Mouse (Mus musculus) heart, adult 2 months (tissue): ENCODE measurements at regions not wholly inside any gene's neighbourhood (a gene's known extent, or its start where the extent isn't known, plus 50 kb on each side); places are given as distances from the start of the nearest gene placed in this dataset.

Experiments
- DNase-seq, 2 experiments: peaks; one replicate each; pipeline ENCODE4 v3.0.0; 2021
- H3K27ac ChIP-seq: fragments of 200-600 bp; 2 replicates; pipeline ENCODE4 v1.8.1; 2022
- H3K27me3 ChIP-seq: fragments of 200-500 bp; 2 replicates; pipeline ENCODE4 v1.6.1; 2012; ENCODE audit warnings: mild to moderate bottlenecking, low read length, inconsistent platforms, mixed read lengths; ENCODE audit not compliant: control insufficient read depth, insufficient read depth
- H3K36me3 ChIP-seq: fragments of 200-500 bp; 2 replicates; pipeline ENCODE4 v1.6.1; 2012; ENCODE audit warnings: low read length, inconsistent platforms; ENCODE audit not compliant: control insufficient read depth, insufficient read depth
- H3K4me1 ChIP-seq: fragments of 200-500 bp; 2 replicates; pipeline ENCODE4 v1.6.1; 2011; ENCODE audit warnings: low read length; ENCODE audit not compliant: control insufficient read depth, insufficient read depth
- H3K4me3 ChIP-seq: fragments of 200-600 bp; 2 replicates; pipeline ENCODE4 v1.8.1; 2022
- H3K79me2 ChIP-seq: fragments of 200-500 bp; replicated peaks from 2 replicates; pipeline ENCODE4 v1.6.1; 2012; ENCODE audit warnings: mild to moderate bottlenecking, inconsistent platforms, low read length, moderate library complexity, mixed read lengths; ENCODE audit not compliant: control insufficient read depth, insufficient read depth
- H3K9ac ChIP-seq: fragments of 200-500 bp; 2 replicates; pipeline ENCODE4 v1.6.1; 2012; ENCODE audit warnings: low read depth, mild to moderate bottlenecking, control low read depth, inconsistent platforms, low read length, mixed read lengths
- CTCF ChIP-seq: fragments of 200-600 bp; IDR thresholded peaks from 2 replicates; pipeline ENCODE4 v1.8.1; 2022; ENCODE audit warnings: antibody characterized with exemption, mild to moderate bottlenecking, moderate library complexity
- EP300 ChIP-seq: fragments of 200-500 bp; IDR thresholded peaks from 2 replicates; pipeline ENCODE4 v1.6.1; 2011; ENCODE audit warnings: low read depth, low read length, control low read depth; ENCODE audit not compliant: insufficient read depth
- POLR2A ChIP-seq: fragments of 200-500 bp; IDR thresholded peaks from 2 replicates; pipeline ENCODE4 v1.6.1; 2011; ENCODE audit warnings: mild to moderate bottlenecking, low read depth, low read length, control low read depth; ENCODE audit not compliant: insufficient read depth
- whole genome bisulfite sequencing: fragments of 180-500 bp; shearing (Covaris S2); methylation state at CpG from one replicate; pipeline ENCODE4 v1.1.7; 2018; 5-methylcytosine and 5-hydroxymethylcytosine counted together
- intact Hi-C: fragments of 180-260 bp; cut with DNase I; formaldehyde crosslinking; loops from one replicate; pipeline ENCODE4 v1.15.1; 2025

DNA sequence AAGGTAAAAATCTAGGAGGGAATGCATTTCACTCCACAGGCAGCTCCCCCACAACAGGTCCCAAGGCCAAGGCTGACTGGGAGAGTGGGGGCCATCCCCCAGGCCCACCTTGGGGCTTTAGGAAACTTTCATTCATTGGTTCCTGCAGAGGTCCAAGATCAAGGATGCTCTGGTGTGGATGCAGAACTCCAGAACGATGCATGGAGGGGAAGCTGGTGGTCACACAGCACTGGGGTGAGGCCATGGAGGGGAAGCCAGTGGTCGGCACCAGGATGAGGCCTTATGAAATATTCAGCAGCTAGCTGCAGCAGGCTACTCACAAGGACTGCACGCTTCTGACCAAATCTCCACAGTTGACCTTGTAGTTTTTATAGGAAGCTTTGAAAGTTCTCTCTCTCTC is 279.7 kb downstream of the Cdh26 start:
- no peak for TF ChIP-seq CTCF
- no peak for TF ChIP-seq EP300
- no peak for TF ChIP-seq POLR2A
- no peaks in the 10 kb centered on the region for H3K79me2 ChIP-seq
- WGBS: 71% methylated on average over 3 of the region's 3 CpGs
- no peaks in the 10 kb centered on the region; the same call in 1 of the 2 replicates for H3K4me1 ChIP-seq
- H3K9ac ChIP-seq: no peak overlapping the region
- DNase-seq: no peak
- intact Hi-C loops: no loop called here
- H3K27ac ChIP-seq: no peak overlapping the region
- no peaks in the 10 kb centered on the region for H3K27me3 ChIP-seq
- no peaks in the 10 kb centered on the region for H3K36me3 ChIP-seq
- H3K4me3 ChIP-seq: no peak overlapping the region

- no peak for TF ChIP-seq POLR2A
- TF ChIP-seq CTCF: no peak
- no peak for TF ChIP-seq EP300
- Histone ChIP-seq H3K4me1 (no peaks in the 10 kb centered on the region; the same call in 1 of the 2 replicates), H3K27me3 (no peaks in the 10 kb centered on the region), H3K79me2 (no peaks in the 10 kb centered on the region), H3K27ac (no peak overlapping the region), H3K9ac (no peak overlapping the region), H3K4me3 (no peak overlapping the region), H3K36me3 (no peaks in the 10 kb centered on the region)
- intact Hi-C loops: no loop called here
- 65% methylated on average over 5 of the region's 5 CpGs for whole genome bisulfite sequencing
- no peak for DNase-seq
Measured at GRCm38 (mm10) chr2:178711587-178712080, 281.3 kb downstream of the Cdh26 start.

- TF ChIP-seq POLR2A: no peak
- no peak for TF ChIP-seq CTCF
- TF ChIP-seq EP300: no peak
Measured at GRCm38 (mm10) chr2:178712391-178712892, 282.1 kb downstream of the Cdh26 start.

DNA sequence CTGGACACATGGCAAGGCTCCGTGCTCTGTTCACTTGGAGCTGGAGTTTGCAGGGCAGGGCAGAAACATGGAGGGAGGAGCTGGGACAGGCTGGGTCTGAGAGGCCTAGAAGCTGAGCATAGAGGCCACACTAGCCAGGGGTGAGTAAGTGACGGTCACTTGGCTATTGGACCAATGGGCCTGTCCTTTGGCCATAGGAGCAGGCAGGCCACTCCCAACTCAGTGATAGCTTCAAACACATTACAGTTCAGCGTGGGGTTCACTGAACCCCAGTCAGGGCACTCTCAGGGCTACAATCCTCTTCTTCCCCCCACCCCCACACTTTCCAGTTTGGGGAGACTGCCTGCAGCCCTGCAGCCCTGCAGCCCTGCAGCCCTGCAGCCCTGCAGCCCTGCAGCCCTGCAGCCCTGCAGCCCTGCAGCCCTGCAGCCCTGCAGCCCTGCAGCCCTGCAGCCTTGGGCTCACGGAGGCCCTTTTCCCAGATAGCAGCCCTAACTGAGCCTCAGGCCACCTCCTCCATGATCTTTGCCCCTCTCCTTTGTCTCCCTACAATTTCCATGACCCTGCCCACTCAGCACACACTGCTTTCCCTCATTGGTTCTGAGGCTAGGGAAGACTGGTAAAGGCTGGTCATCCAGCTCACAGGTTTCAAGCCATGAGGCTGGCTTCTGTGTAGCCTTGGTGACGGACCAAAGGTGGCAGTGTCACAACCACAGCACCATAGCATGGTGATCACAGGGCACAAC is 285.3 kb downstream of the Cdh26 start:
- TF ChIP-seq CTCF (no peak), EP300 (no peak), POLR2A (no peak)
- Histone ChIP-seq H3K4me1 (no peaks in the 10 kb centered on the region; the same call in 1 of the 2 replicates), H3K36me3 (no peaks in the 10 kb centered on the region), H3K79me2 (no peaks in the 10 kb centered on the region), H3K4me3 (no peak overlapping the region), H3K27ac (no peak overlapping the region), H3K27me3 (no peaks in the 10 kb centered on the region), H3K9ac (no peak overlapping the region)
- WGBS: 77% methylated on average over 5 of the region's 5 CpGs
- no peak for DNase-seq
- intact Hi-C loops: no loop called here

More at GRCm38 (mm10) chr2:178712391-178712892, 282.1 kb downstream of the Cdh26 start:
- Histone ChIP-seq H3K27ac (no peak overlapping the region), H3K9ac (no peak overlapping the region), H3K36me3 (no peaks in the 10 kb centered on the region), H3K79me2 (no peaks in the 10 kb centered on the region), H3K27me3 (no peaks in the 10 kb centered on the region), H3K4me1 (no peaks in the 10 kb centered on the region; the same call in 1 of the 2 replicates), H3K4me3 (no peak overlapping the region)
- 50% methylated on average over 9 of the region's 9 CpGs for WGBS
- DNase-seq: no peak
- intact Hi-C loops: no loop called here

- H3K4me1 ChIP-seq: no peaks in the 10 kb centered on the region
- intact Hi-C loops: no loop called here
- TF ChIP-seq POLR2A: no peak
- no peak for TF ChIP-seq EP300
- TF ChIP-seq CTCF: no peak
- H3K36me3 ChIP-seq: no peaks in the 10 kb centered on the region
- H3K9ac ChIP-seq: no peak overlapping the region
- H3K4me3 ChIP-seq: no peak overlapping the region
- no peaks in the 10 kb centered on the region for H3K27me3 ChIP-seq
- no peaks in the 10 kb centered on the region for H3K79me2 ChIP-seq
- no peak overlapping the region for H3K27ac ChIP-seq
- no peak for DNase-seq
- WGBS: 65% methylated on average over 5 of the region's 5 CpGs
Measured at GRCm38 (mm10) chr2:178718048-178718447, 287.7 kb downstream of the Cdh26 start.

DNA sequence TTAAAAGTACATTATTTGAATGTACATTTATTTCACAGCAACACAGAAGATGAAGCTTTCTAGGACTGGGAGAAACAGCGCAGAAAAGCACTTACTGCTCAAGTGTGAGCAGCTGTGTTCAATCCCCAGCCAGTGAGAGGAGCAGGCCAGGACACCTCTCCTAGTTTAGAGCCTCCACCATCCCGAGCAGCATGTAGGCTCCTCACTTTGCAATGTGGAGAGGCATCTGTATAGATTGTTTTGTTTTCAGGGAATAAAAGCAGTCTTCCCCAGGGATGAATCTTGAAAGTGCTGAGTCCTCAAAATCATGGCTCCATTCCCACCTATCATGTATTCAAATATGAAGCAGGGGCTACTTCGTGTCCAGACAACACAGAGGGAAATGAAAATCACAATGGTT is 293.1 kb downstream of the Cdh26 start:
- intact Hi-C loops: no loop called here
- no peak overlapping the region for H3K4me3 ChIP-seq
- TF ChIP-seq POLR2A: no peak
- no peak for TF ChIP-seq EP300
- TF ChIP-seq CTCF: no peak
- WGBS: 38% methylated on average over 3 of the region's 3 CpGs
- H3K79me2 ChIP-seq: no peaks in the 10 kb centered on the region
- no peak overlapping the region for H3K27ac ChIP-seq
- no peaks in the 10 kb centered on the region for H3K36me3 ChIP-seq
- H3K4me1 ChIP-seq: no peaks in the 10 kb centered on the region
- no peak overlapping the region for H3K9ac ChIP-seq
- no peak for DNase-seq
- no peaks in the 10 kb centered on the region for H3K27me3 ChIP-seq
